Mouse (Mus musculus) testis, postnatal 14 days (tissue): ENCODE measurements around the gene Gm1113.

Experiments
- DNase-seq: peaks from one replicate; pipeline ENCODE4 v3.0.0; 2021; ENCODE audit warnings: low spot score

The Gm1113 gene

GRCm38 (mm10) chr9:35518169-35518568 lies at the start of gene Gm1113:
Gm1113 (minus strand) TSS chr9:35518269.
- no peak for DNase-seq

- DNase-seq, result no peak
Measured at GRCm38 (mm10) chr9:35564536-35565240, 46.6 kb upstream of the Gm1113 start.

GRCm38 (mm10) chr9:35561583-35561982 lies 43.5 kb upstream of the Gm1113 start:
- no peak for DNase-seq

GRCm38 (mm10) chr9:35561076-35561475 lies 43.0 kb upstream of the Gm1113 start:
- no peak for DNase-seq

- peak; percentile 89 for DNase-seq
Measured at GRCm38 (mm10) chr9:35559009-35559890, 41.2 kb upstream of the Gm1113 start.

GRCm38 (mm10) chr9:35558257-35559008 lies 40.4 kb upstream of the Gm1113 start, which contains the start of the genes Ddx25 and Pus3:
Ddx25 (minus strand) TSS chr9:35558528.
Pus3 (plus strand) TSS chr9:35558595.
- DNase-seq, result peak; percentile 82

GRCm38 (mm10) chr9:35556494-35557102 lies 38.5 kb upstream of the Gm1113 start:
- DNase-seq, result no peak

- DNase-seq, result no peak
Measured at GRCm38 (mm10) chr9:35548455-35548854, 30.4 kb upstream of the Gm1113 start.

GRCm38 (mm10) chr9:35546745-35547144 lies 28.7 kb upstream of the Gm1113 start:
- no peak for DNase-seq

- DNase-seq, result no peak
Measured at GRCm38 (mm10) chr9:35545704-35546103, 27.6 kb upstream of the Gm1113 start.

- DNase-seq, result no peak
Measured at GRCm38 (mm10) chr9:35544666-35545065, 26.6 kb upstream of the Gm1113 start.

GRCm38 (mm10) chr9:35543099-35543860 lies 25.2 kb upstream of the Gm1113 start:
- no peak for DNase-seq

- no peak for DNase-seq
Measured at GRCm38 (mm10) chr9:35541941-35542340, 23.9 kb upstream of the Gm1113 start.

- peak; percentile 34 for DNase-seq
Measured at GRCm38 (mm10) chr9:35541488-35541887, 23.4 kb upstream of the Gm1113 start.

GRCm38 (mm10) chr9:35541024-35541423 lies 23.0 kb upstream of the Gm1113 start:
- DNase-seq, result no peak

- DNase-seq, result no peak
Measured at GRCm38 (mm10) chr9:35539001-35539750, 21.1 kb upstream of the Gm1113 start.

- no peak for DNase-seq
Measured at GRCm38 (mm10) chr9:35535876-35536275, 17.8 kb upstream of the Gm1113 start.

- no peak for DNase-seq
Measured at GRCm38 (mm10) chr9:35535110-35535509, 17.0 kb upstream of the Gm1113 start.

GRCm38 (mm10) chr9:35533266-35533665 lies 15.2 kb upstream of the Gm1113 start:
- DNase-seq, result peak; percentile 26

- no peak for DNase-seq
Measured at GRCm38 (mm10) chr9:35529796-35530195, 11.7 kb upstream of the Gm1113 start.
